Mouse (Mus musculus): ENCODE results near the gene Sirpb1b.
"Not testable (repeated sequence)": the region's sequence is repeated elsewhere in the genome, so short reads cannot be mapped to it uniquely, and the experiment has no call there.

Gene Sirpb1b

GRCm38 (mm10) chr3:15574887-15575286 lies at the start of gene Sirpb1b:
Gene Sirpb1b (minus strand): TSS chr3:15575065.
- not testable (repeated sequence) for DNase-seq (ENCODE audit: low read depth, low spot score)

GRCm38 (mm10) chr3:15590377-15591117 lies 15.7 kb upstream of the Sirpb1b start:
- DNase-seq (ENCODE audit: low read depth, low spot score), result not testable (repeated sequence)

GRCm38 (mm10) chr3:15586665-15587064 lies 11.8 kb upstream of the Sirpb1b start:
- DNase-seq (ENCODE audit: low read depth, low spot score), result not testable (repeated sequence)

GRCm38 (mm10) chr3:15583452-15583851 lies 8.6 kb upstream of the Sirpb1b start:
- DNase-seq (ENCODE audit: low read depth, low spot score), result no peak

- not testable (repeated sequence) for DNase-seq (ENCODE audit: low read depth, low spot score)
Observed at GRCm38 (mm10) chr3:15582948-15583347, 8.1 kb upstream of the Sirpb1b start.

- DNase-seq (ENCODE audit: low read depth, low spot score), result not testable (repeated sequence)
Observed at GRCm38 (mm10) chr3:15576466-15576865, 1.6 kb upstream of the Sirpb1b start.

GRCm38 (mm10) chr3:15528589-15528988 lies 46.3 kb downstream of the Sirpb1b start:
- no peak for DNase-seq (ENCODE audit: low read depth, low spot score)

- not testable (repeated sequence) for DNase-seq (ENCODE audit: low read depth, low spot score)
Observed at GRCm38 (mm10) chr3:15513608-15514007, 61.3 kb downstream of the Sirpb1b start.

- not testable (repeated sequence) for DNase-seq (ENCODE audit: low read depth, low spot score)
Observed at GRCm38 (mm10) chr3:15507792-15508321, 67.0 kb downstream of the Sirpb1b start.

GRCm38 (mm10) chr3:15474831-15475230 lies 100.0 kb downstream of the Sirpb1b start:
- not testable (repeated sequence) for DNase-seq (ENCODE audit: low read depth, low spot score)

- DNase-seq (ENCODE audit: low read depth, low spot score), result not testable (repeated sequence)
Observed at GRCm38 (mm10) chr3:15470158-15470557, 104.7 kb downstream of the Sirpb1b start.

Measured in WW6 (cell line).